Mouse (Mus musculus) embryonic facial prominence, embryonic 14.5 days (tissue): ENCODE data around the gene Thsd4. TPM values are rescaled to one million over a fixed set of nuclear protein-coding genes. Genes with fewer than 3 reads are reported as not detected.
A peak's percentile ranks its signal among the peaks of the same experiment; 100 is the strongest.

Source experiments
- ATAC-seq: fragments of 200-750 bp; cut with Nextera tagmentation; 2 replicates; pipeline ENCODE4 v1.8.0; 2017; ENCODE audit warnings: low read depth, moderate number of reproducible peaks, moderate TSS enrichment
- DNase-seq: peaks from one replicate; pipeline ENCODE4 v3.0.0-alpha.2; 2015; ENCODE audit warnings: low spot score
- H3K27ac ChIP-seq: fragments of 300-500 bp; sonication (generic); replicated peaks from 2 replicates; pipeline ENCODE4 v1.5.1; 2014; ENCODE audit warnings: low read depth, mild to moderate bottlenecking, low read length, moderate library complexity
- H3K27me3 ChIP-seq: fragments of 300-500 bp; sonication (generic); replicated peaks from 2 replicates; pipeline ENCODE4 v1.6.1; 2014; ENCODE audit warnings: low read length; ENCODE audit not compliant: control insufficient read depth, insufficient read depth
- H3K36me3 ChIP-seq: fragments of 300-500 bp; sonication (generic); 2 replicates; pipeline ENCODE4 v1.6.1; 2014; ENCODE audit warnings: low read length, mixed read lengths; ENCODE audit not compliant: control insufficient read depth, insufficient read depth
- H3K4me1 ChIP-seq: fragments of 300-500 bp; sonication (generic); 2 replicates; pipeline ENCODE4 v1.6.1; 2014; ENCODE audit warnings: antibody characterized with exemption, low read length; ENCODE audit not compliant: control insufficient read depth, insufficient read depth
- H3K4me2 ChIP-seq: fragments of 300-500 bp; sonication (generic); 2 replicates; pipeline ENCODE4 v1.6.1; 2014; ENCODE audit warnings: low read depth, mild to moderate bottlenecking, low read length, moderate library complexity, mixed read lengths
- H3K4me3 ChIP-seq: fragments of 300-500 bp; sonication (generic); 2 replicates; pipeline ENCODE4 v1.5.1; 2014; ENCODE audit warnings: low read depth, mild to moderate bottlenecking, low read length
- H3K9ac ChIP-seq: fragments of 300-500 bp; sonication (generic); 2 replicates; pipeline ENCODE4 v1.6.1; 2014; ENCODE audit warnings: low read depth, mild to moderate bottlenecking, low read length, moderate library complexity, mixed read lengths
- H3K9me3 ChIP-seq: fragments of 300-500 bp; sonication (generic); 2 replicates; pipeline ENCODE4 v1.6.1; 2016; ENCODE audit warnings: low read length; ENCODE audit not compliant: control insufficient read depth
- WGBS: fragments of 180-500 bp; shearing (Covaris S2); extraction: QIAGEN DNeasy Blood & Tissue Kit; methylation state at CpG from one replicate; pipeline ENCODE4 v1.1.7; 2014; 5-methylcytosine and 5-hydroxymethylcytosine counted together
- polyA plus RNA-seq: library from polyadenylated mRNA; unstranded; fragments of >200 nt; fragmentation: Nextera tagmentation; extraction: Ambion mirVana; gene quantifications from 2 replicates; pipeline ENCODE4 v1.2.1, GENCODE M21; 2014

Thsd4 gene
- polyA plus RNA-seq, 1 experiment from 2014 or later = 26.1 TPM

GRCm38 (mm10) chr9:59991407-59991806, 530.4 kb downstream of the Thsd4 start:
- H3K4me1 ChIP-seq = no peaks in the 10 kb centered on the region; the same call in 1 of the 2 replicates
- H3K27ac ChIP-seq = peak overlapping the region; percentile 45
- DNase-seq = peak; percentile 84
- no peak overlapping the region for H3K4me3 ChIP-seq
- ATAC-seq = peak; percentile 89
- H3K9me3 ChIP-seq = no peaks in the 10 kb centered on the region
- H3K36me3 ChIP-seq = 0 out of 2 replicates have a peak, but pooled peaks cover 3% of the 10 kb centered on the region
- no peak overlapping the region for H3K9ac ChIP-seq
- no peak overlapping the region for H3K4me2 ChIP-seq
- H3K27me3 ChIP-seq = no peaks in the 10 kb centered on the region
- whole genome bisulfite sequencing = 45% methylated on average over 5 of the region's 5 CpGs

- Histone ChIP-seq H3K4me2 (no peak overlapping the region), H3K9ac (no peak overlapping the region), H3K27me3 (no peaks in the 10 kb centered on the region), H3K4me1 (no peaks in the 10 kb centered on the region; the same call in 1 of the 2 replicates), H3K27ac (no peak overlapping the region), H3K36me3 (0 out of 2 replicates have a peak, but pooled peaks cover 3% of the 10 kb centered on the region), H3K9me3 (no peaks in the 10 kb centered on the region), H3K4me3 (no peak overlapping the region)
- ATAC-seq (no peak), DNase-seq (peak; percentile 71)
- 0% methylated on average over 1 of the region's 1 CpGs for WGBS
These were observed 532.0 kb downstream of the Thsd4 start for GRCm38 (mm10) chr9:59989864-59990263.

- peak; percentile 56; the same call in 1 of the 2 replicates for ATAC-seq
- Histone ChIP-seq H3K9ac (no peak overlapping the region), H3K4me3 (no peak overlapping the region), H3K27me3 (no peaks in the 10 kb centered on the region), H3K4me2 (no peak overlapping the region), H3K36me3 (no peaks in the 10 kb centered on the region), H3K9me3 (no peaks in the 10 kb centered on the region), H3K27ac (no peak overlapping the region), H3K4me1 (no peaks in the 10 kb centered on the region)
- 63% methylated on average over 3 of the region's 3 CpGs for whole genome bisulfite sequencing
- peak; percentile 54 for DNase-seq
These were observed 535.8 kb downstream of the Thsd4 start for GRCm38 (mm10) chr9:59985900-59986572.

GRCm38 (mm10) chr9:59981116-59981515, 540.7 kb downstream of the Thsd4 start:
- Histone ChIP-seq H3K4me2 (no peak overlapping the region), H3K27ac (no peak overlapping the region), H3K4me1 (no peaks in the 10 kb centered on the region), H3K4me3 (no peak overlapping the region), H3K27me3 (no peaks in the 10 kb centered on the region), H3K9ac (no peak overlapping the region), H3K9me3 (no peaks in the 10 kb centered on the region), H3K36me3 (no peaks in the 10 kb centered on the region)
- ATAC-seq (no peak), DNase-seq (no peak)
- 49% methylated on average over 2 of the region's 2 CpGs for WGBS

GRCm38 (mm10) chr9:59971263-59971662, 550.6 kb downstream of the Thsd4 start:
- no peak overlapping the region for H3K4me3 ChIP-seq
- WGBS = 66% methylated on average over 4 of the region's 4 CpGs
- no peak for ATAC-seq
- no peak for DNase-seq
- H3K27ac ChIP-seq = no peak overlapping the region
- no peak overlapping the region for H3K4me2 ChIP-seq
- no peak overlapping the region for H3K9ac ChIP-seq
- H3K27me3 ChIP-seq = no peaks in the 10 kb centered on the region
- H3K9me3 ChIP-seq = no peaks in the 10 kb centered on the region
- no peaks in the 10 kb centered on the region for H3K4me1 ChIP-seq
- H3K36me3 ChIP-seq = 0 out of 2 replicates have a peak, but pooled peaks cover 3% of the 10 kb centered on the region

- H3K9ac ChIP-seq = no peak overlapping the region
- no peak overlapping the region for H3K4me3 ChIP-seq
- peaks cover 4% of the 10 kb centered on the region for H3K4me1 ChIP-seq
- DNase-seq = peak; percentile 88
- no peak overlapping the region for H3K27ac ChIP-seq
- no peaks in the 10 kb centered on the region for H3K36me3 ChIP-seq
- ATAC-seq = peak; percentile 89
- no peaks in the 10 kb centered on the region for H3K27me3 ChIP-seq
- H3K9me3 ChIP-seq = no peaks in the 10 kb centered on the region
- no peak overlapping the region for H3K4me2 ChIP-seq
- 24% methylated on average over 6 of the region's 6 CpGs for WGBS
These were observed 552.5 kb downstream of the Thsd4 start for GRCm38 (mm10) chr9:59969383-59969782.

GRCm38 (mm10) chr9:59965046-59965445, 556.8 kb downstream of the Thsd4 start:
- DNase-seq (no peak), ATAC-seq (no peak)
- Histone ChIP-seq H3K36me3 (no peaks in the 10 kb centered on the region), H3K27me3 (no peaks in the 10 kb centered on the region), H3K27ac (0 out of 2 replicates have a peak overlapping the region, but pooled peaks have one; percentile 15), H3K9me3 (no peaks in the 10 kb centered on the region), H3K4me1 (peaks cover 11% of the 10 kb centered on the region), H3K9ac (no peak overlapping the region), H3K4me3 (no peak overlapping the region), H3K4me2 (no peak overlapping the region)
- 80% methylated on average over 10 of the region's 10 CpGs for WGBS

GRCm38 (mm10) chr9:59964367-59964766, 557.5 kb downstream of the Thsd4 start:
- Histone ChIP-seq H3K4me2 (no peak overlapping the region), H3K9ac (no peak overlapping the region), H3K9me3 (no peaks in the 10 kb centered on the region), H3K27ac (0 out of 2 replicates have a peak overlapping the region, but pooled peaks have one; percentile 15), H3K36me3 (no peaks in the 10 kb centered on the region), H3K4me1 (peaks cover 11% of the 10 kb centered on the region), H3K27me3 (no peaks in the 10 kb centered on the region), H3K4me3 (no peak overlapping the region)
- DNase-seq (peak; percentile 70), ATAC-seq (peak; percentile 75)
- 26% methylated on average over 3 of the region's 3 CpGs for WGBS
